Mouse (Mus musculus): Measurements from ENCODE around the gene Tmc3.

DNA sequence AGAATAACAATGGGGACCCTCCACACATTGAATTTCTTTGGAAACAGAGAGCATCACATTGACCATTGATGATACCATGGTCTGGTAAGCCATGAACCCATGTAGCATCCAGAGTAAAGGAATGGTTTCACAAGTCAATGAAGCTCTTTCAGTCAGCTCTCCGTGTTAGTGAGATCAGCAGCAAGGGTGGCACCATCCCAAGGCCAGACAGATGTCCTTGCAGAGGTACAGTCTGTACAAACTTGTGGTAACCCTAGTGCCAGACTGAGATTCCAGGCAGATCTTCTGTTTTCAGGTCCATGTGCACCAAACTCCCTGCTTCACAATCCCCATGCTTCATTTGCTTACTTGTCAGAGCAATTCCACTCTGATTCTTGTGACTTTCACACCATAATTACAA lies 39.3 kb downstream of the Tmc3 start:
- TF ChIP-seq CTCF (IDR thresholded peaks at IDR 0.05; ENCODE audit: borderline replicate concordance, insufficient read depth, low read length) (no peak), POLR2A (IDR thresholded peaks at IDR 0.05; ENCODE audit: low read depth, low read length) (no peak)
